Mouse (Mus musculus): Measurements from ENCODE around the gene Rnpepl1. TPM values are rescaled to one million over a fixed set of nuclear protein-coding genes. Genes with fewer than 3 reads are reported as not detected.

The Rnpepl1 gene
- total RNA-seq (2022) = 10 to 100 TPM; 64.1 to 84.4 (median 76.6) TPM

DNA sequence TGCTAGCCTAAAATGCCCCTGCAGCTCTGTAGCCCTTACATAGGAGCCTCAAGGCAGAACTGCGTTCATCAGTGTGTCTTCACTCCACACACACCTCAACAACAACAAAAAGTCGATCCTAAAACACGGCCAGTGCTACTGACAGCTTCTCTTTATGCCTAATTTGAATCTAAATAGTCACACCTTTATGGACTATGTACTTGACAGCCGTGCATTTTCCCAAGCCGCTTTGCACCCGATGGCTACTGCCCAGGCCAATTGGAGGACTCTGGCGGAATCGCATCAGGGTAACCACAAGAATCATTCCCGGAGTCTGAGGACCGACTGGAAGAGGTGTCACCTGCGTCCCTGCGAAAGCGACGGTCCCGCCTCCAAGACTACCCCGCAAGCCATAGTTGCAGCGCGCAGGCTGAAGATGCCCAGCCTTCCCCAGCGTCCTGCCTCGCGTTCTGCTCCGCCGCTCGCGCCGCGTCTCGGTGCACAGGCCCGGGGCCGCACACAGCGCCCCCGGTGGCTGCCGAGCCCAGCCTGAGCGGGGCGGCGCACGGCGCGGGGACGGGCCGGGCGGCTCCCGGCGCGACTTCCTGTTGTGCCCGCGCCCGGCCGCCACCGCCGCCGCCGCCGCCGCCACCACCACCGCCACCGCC lies at the start of gene Rnpepl1:
Rnpepl1 (plus strand) TSS at position 545 of the 647 bp plus-strand sequence.
- DNase-seq = peak; percentile 63

DNA sequence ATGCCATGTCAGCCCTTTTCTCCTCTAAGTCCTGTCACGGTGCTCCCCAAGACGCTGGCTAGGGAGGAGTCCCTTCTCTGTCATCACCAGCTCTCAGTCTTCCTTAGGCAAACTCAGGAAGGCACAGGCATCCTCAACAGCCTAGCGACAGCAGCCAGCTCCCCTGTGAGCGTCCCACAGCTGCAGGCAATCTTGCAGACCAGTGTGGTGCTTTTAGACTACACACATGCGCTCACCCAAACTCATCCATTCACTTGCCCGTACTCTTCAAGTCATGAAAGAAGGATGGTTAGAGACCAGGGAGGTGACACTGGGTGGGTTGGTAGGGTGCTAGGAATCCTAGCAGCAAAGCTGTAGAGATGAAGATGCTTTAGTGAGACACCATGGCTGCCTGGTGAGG lies 49.1 kb upstream of the Rnpepl1 start:
- DNase-seq = no peak

DNA sequence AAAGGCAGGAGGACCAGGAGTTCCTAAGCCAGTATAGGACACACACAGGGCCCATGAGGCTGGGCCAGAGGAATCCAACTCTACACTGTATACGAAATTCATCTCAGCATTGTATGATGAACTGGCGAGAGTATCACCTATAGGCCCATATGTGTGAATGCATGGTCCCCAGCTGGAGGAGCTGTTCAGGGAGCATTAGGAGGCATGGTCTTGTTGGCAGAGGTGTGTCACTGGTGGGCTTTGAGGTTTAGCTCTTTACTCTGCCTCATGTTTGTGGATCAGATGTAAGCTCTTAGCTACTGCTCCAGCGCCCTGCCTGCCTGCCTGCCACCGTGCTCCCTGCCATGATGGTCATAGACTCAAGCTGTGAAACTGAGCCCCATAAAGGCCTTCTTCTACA lies 47.3 kb upstream of the Rnpepl1 start:
- DNase-seq = no peak

DNA sequence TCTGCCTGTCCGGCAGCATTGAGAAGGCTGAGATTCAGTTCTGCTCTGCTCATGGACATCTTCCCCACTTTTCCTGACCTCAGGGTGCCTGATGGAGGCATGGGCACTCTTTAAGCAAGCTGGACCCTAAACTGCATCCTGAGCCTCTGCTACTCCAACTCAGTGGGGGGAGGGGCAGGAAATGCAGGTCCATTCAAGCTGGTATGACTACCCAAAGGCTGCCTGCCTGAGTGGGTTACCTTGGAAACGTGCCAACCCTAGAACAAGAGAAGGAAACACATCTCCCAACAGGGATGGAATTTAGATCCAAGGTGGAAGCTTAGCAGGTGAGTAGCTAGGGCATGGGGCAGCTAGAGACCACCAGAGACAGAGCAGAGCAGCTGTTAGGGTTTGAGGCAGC lies 44.4 kb upstream of the Rnpepl1 start:
- DNase-seq = no peak

DNA sequence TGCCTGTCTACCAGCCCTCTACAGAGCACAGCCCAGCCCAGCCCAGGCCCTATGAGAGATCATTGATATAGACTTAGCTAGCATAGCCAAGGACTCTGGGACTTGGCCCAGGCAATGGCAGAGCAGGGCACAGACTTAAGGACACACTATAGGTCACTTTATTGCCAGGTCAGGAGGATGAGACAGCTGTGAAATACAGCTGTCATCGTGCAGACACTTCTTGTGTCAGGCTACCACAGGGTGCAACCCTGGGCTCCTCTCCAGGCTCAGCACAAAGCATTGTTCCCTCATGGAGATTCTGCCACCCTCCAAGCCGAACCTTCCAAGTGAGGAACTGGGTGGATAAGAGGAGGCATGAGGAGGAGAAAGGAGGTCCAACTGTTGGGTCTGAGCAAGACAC lies 40.6 kb upstream of the Rnpepl1 start:
- DNase-seq = no peak

DNA sequence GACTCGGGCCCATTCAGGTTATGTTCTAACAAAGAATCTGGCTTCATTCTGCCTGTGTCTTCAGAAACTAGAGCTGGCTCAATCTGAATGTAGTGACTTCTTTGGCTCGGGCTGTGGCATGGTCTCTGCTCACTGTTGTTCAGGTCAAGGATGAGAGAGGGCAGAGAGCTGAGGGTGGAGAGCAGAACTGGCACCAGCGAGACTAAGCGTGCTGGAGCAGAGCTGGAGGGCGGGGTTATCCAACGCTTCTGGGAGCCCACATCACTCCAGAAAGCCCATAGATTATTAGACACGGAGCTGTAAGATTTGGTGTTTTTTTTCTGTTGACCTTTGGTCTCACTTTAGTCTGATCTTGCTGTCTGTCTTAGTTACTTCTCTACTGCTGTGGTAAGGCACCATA lies 37.9 kb upstream of the Rnpepl1 start:
- no peak for DNase-seq

DNA sequence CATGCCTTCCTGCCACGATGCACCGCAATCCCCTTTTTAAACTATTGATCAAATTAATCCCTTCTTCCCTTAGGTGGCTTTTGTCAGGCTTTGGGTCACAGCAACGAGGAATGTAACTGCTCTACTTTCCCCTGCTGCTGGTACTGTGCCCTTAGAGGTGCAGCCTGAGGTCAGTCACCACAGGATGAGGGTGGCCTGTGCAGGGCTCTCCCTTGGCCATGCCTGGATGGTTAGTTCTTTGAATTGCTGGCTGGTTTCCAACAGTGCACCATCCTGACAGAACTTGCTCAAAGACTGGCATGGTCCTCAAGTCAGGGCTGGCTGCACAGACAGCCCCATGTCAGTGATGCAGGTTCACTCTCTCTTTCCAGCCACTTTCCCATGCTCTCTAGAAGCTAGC lies 36.6 kb upstream of the Rnpepl1 start:
- DNase-seq = no peak

DNA sequence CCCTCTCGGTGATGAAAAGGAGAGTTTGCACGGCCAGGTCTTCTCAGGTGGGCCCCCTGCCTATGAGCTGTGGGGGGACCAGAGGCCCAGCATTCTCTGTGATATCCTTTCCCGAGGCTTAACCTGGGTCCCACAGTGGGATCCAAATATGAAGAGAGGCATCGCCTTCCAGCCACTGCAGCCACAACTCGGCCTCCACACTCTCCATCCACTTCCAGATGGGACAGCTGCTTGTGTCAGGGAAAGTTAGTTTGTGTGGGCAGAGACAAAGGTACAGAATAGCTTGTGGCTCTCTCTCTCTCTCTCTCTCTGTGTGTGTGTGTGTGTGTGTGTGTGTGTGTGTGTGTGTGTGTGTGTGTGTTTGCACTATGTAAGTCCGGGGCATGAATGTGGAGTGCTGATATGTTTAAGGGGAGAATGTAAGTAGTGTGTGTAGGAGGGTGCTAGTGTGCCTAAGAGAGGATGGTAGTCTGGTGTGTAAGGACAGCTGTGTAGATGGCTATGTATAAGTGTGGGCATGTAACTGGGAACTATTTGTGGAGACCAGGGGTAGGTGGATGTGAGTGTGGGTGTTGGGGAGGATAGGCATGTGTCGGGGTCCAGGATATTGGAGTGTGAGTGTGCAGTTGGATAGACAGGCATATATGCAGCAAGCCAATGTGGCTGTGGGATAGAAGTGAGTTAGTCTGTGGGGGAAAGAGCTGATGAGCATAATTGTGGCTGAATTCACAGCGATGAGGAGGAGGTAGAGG lies 35.0 kb upstream of the Rnpepl1 start:
- no peak for DNase-seq

DNA sequence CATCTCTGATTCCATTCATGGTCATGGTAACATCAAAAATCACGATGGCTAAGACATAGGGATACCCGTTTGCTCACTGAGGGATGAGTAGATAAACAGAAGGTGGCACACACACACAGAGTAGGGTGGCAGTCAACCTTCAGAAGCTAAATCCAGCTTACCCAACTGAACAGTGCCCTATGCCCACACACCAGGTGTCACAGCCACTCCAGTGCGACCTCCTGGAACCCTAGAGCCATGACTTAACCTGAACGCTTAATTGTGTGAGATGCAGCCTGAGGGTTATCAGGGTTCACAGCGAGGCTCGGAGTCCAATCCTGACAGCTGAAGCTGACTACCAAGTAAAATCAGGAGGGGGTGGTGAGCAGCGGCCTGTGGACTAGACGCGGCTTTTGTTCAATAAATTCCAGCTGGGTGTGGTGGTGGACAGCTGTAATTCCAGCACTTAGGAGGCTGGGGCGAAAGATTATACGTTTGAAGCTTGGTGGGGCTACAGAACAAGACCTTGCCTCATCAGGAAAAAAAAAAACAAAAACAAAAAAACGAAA lies 33.1 kb upstream of the Rnpepl1 start:
- DNase-seq = no peak

DNA sequence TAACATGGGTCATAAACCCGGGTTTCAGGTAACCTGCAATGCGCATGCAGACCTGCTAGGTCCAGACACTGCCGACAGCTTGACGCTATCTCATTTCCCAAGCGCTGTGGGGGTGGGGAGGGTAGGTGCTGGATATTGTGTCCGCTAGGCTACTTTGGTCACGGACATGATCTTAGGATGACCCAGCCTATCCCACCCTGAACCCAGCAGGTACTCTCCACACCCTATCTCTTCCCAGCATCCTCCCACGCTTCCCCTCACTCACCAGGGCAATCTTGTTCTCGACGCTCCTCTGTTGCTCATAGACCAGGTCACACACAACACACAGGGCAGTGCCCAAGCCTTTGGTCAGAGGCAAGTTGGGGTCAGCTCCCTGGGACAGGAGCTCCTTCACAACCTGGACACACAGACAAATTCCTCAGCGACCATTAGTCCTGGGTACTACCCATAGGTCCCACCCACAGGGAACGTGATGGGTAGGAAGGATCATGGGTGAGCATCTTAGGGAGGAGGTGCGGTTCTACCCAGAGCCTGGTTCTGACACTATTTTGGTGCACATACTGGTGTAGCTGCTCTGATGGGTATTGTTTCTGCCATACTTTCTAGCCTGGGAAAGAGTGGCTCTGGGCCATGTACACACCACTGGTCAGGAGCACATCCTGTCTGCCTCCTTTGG lies 32.4 kb upstream of the Rnpepl1 start:
- DNase-seq = no peak

DNA sequence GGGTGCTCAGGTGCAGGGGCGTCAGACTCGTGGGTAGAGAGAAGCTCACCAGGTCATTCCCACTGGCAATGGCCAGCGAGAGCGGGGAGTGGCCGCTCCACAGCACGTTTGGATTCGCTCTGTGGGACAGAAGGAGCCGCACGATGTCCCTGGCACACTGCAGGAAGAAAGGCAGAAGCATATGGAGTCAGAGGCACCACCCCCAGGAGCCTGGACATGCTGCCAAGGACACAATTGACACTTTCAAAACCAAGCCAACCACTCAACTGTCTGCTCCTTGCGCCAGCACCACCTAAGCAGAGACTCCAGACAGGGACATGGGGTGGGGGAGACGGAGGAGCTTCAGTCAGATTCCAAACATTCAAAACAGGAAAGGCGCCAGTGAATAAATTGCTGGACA lies 31.3 kb upstream of the Rnpepl1 start:
- DNase-seq = no peak

DNA sequence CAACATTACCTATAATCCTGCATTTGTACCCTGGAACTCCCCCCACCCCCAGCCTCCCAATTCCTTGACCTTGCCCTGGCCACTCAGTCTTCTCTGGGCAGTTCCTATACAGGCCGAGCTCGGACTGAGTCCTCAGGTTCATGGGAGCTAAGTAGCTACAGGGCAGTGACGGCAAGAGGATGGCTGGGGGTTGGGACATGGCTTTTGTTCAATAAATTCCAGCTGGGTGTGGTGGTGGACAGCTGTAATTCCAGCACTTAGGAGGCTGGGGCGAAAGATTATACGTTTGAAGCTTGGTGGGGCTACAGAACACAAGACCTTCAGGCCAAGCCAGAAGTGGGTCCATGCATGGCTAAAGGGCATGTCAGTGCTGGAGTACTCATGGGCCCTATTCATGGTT lies 30.5 kb upstream of the Rnpepl1 start:
- no peak for DNase-seq

DNA sequence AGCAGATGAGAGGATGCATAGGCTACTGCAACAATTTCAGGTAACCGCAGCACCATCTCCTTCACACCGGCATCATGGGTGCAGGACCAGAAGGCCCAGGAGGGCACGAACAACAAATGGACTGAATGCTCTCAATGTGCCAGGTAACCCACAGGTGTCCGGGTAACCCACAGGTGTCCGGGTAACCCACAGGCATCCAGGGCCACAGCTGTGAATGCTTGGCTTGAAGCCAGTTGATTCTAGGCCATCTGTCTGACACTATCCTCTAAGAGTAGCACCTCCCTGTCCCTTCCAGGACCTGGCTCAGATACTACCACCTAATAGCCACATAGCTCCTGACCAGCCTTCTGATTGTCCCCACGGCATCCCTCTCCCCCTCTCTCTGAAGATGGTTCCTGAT lies 28.6 kb upstream of the Rnpepl1 start:
- no peak for DNase-seq

DNA sequence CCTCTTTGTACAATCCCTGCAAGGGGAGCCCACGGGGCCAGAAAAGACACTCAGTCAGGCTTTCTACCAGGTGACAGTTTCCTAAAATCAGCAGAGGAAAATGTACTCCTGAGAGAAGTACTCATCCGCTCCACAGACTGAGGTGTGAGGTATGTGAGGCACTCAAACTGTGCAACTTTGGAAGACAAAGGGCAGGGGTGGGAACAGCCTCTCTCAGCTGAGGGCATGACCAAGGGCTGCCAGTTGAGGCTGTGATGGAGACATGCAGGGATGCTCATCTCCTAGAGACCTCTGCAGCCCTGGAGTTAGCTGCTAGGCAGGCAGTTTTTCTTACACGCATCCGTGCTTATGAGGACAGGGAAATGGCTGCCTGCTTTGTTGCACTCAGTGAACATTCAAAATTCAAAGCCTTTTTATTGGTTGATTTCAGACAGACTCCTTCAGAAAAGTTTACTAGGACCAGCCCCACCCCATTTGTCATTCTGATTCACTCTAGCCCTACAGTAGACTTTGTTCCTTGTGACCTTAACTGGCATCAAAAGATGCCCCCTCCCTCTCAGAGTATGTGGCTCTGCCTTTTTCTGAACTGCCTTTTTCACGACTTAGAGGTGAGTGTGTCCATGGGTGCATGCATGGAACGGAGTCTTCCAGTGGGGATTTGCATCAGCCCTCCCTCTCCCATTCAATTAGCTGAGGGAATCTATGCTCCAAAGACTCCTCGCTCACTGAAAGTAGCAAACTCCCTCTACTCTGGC lies 21.5 kb upstream of the Rnpepl1 start:
- no peak for DNase-seq

DNA sequence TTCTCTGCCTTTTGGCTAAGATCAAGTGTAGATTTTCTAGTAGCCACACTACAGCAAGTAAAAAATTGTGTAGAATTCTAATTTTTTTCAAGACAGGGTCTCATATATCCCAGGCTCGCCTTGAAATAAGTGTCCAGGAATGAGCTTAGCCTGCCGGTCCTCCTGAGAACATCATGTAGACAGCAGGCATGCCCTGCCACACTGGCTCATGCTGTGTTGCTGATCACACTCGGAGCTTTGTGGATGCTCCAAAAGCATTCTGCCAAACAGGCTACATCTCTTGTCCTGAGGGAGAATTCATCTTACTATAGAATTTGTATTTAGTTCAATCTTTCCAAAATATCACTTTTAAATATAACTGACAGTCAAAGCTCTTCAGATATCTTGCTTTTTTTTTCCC lies 17.8 kb upstream of the Rnpepl1 start:
- DNase-seq = no peak

DNA sequence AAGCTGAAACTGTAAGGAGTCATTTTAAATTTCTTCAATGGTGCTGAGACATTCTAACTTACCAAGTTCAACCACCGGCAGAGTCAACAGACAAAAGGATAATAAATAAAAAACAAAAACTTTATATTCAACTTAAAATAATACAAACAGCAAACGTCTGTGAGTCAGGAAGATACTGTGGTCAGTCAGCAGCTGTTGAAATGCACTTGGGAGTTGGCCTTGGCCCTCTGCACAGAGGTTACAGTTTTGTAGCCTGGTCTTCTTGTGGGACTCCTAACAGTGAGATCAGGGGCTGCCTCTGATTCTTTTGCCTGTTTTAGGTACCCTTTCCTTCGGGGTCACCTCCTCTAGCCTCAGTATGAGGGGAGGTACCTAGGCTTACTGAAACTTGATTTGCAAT lies 16.7 kb upstream of the Rnpepl1 start:
- DNase-seq = no peak

DNA sequence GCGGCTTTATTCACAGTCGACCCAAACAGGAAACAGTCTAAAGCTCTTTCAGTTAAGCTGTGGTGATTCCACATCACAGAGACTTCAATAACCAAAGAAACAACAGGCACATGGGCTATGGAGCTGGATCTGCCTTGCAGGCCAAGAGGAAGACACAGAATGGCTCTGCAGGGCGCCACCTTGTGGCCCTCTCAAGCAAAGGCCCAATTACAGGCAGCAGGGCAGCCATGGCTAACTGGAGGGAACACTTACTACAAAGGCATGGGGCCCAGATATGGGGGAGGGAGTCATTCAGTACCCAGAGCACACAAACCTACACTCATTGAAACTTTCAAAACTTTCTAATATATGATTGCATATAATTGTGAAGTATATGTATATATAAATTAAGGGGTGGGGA lies 15.5 kb upstream of the Rnpepl1 start:
- DNase-seq = peak; percentile 72

DNA sequence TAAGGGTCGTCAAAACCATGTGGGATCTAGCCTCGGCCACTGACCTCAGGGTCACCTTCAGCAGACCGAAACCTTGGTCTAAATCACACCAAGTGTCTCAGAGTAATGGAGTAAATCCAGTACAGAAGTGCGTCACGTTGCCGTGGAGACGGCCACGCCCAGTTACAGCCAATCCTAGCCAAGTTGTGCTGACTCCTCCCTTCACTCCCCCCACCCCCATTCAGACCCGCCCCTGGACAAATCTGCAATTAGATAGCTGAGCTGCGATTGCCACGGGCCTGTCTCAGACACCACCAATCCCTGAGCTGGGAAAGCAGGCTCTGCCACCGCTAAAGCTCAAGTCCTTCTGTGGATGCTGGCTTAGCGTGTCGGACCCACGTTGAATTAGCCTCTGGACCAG lies 7.8 kb upstream of the Rnpepl1 start, which contains the start of gene Ankmy1:
Ankmy1 (minus strand) TSS at position 121 of the 400 bp plus-strand sequence.
- DNase-seq = peak; percentile 63

DNA sequence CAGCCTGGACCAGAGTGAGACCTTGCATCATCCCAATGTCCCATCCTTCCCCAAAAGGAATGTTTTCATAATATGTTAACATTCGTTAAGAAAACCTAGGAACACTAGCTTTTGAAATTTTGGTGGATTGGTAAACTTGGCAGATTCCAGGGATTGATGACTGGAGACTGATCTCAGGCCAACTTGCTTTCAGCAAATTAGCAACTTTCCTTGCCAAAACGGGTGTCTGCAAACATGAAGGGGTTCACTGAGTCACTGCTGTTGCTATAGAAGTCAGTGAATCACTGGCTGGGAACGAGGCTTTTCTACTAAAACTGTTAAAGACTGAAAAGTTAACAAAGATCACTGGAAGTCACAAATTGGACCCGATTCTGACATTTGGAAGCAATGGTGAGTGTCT lies 7.0 kb upstream of the Rnpepl1 start:
- DNase-seq = peak; percentile 48

DNA sequence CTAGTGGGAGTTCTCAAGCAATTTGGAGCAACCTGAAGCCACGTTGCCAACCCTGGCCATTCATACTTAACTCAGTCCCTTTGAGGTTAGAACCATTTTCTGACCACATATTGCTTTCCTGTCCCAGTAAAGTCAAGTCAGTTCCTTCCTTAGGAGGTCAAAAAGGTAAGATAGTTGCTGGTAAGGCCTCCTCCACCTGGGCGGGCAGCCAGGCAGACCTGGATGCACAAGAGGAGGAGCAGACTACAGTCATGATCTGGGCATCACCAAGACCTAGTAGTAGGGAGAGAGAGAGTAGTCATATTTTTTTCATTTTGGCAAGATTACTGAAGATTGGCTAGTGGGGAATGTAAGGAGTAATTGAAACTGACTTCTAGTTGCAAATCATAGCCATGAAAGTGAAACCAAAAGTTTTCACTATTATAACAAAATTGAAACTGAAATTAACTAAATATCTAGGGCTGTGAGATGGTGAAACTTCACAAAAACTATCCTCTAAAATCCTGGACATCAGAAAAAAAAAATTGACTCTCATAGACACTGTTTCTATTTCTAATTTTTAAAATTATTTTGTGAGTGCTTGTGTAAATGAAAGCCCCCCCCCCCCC lies 4.8 kb upstream of the Rnpepl1 start:
- no peak for DNase-seq

DNA sequence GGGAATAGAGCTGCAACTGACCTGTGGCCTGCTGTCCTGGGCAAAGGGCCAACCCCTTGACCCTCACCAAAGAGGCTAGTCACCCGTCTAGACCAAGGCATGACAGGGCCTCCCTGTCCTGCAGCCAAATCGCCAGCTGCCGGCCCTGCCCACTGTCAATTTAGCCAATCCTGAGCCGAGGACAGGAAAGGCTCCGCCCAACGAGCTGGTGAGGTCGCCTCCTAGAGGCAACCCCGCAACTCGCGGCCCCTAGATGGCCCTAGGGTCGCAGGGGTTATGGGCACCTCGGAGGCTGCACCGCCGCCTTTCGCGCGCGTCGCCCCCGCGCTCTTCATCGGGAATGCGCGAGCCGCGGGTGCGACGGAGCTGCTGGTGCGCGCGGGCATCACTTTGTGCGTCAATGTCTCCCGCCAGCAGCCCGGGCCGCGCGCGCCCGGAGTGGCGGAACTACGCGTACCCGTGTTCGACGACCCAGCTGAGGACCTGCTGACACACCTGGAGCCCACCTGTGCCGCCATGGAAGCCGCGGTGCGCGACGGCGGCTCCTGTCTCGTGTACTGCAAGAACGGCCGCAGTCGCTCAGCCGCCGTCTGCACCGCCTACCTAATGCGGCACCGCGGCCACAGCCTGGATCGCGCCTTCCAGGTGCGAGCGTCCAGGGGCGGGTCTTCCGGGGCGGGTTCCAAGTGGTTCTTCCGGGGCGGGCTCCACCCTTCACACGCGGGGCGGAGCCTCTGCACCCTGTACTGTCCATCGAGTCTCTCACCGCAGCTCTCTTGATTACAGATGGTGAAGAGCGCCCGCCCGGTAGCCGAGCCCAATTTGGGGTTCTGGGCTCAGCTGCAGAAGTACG lies 3.6 kb upstream of the Rnpepl1 start, which contains the start of gene Dusp28:
Dusp28 (plus strand) TSS at position 203 of the 853 bp plus-strand sequence.
- DNase-seq = peak; percentile 94
